Mouse (Mus musculus) heart, adult 2 months (tissue): ENCODE results near the gene Sptlc2.

ENCODE experiments used
- CTCF ChIP-seq: fragments of 200-600 bp; IDR thresholded peaks from 2 replicates; pipeline ENCODE4 v1.8.1; 2022; ENCODE audit warnings: antibody characterized with exemption, mild to moderate bottlenecking, moderate library complexity
- EP300 ChIP-seq: fragments of 200-500 bp; IDR thresholded peaks from 2 replicates; pipeline ENCODE4 v1.6.1; 2011; ENCODE audit warnings: low read depth, low read length, control low read depth; ENCODE audit not compliant: insufficient read depth
- POLR2A ChIP-seq: fragments of 200-500 bp; IDR thresholded peaks from 2 replicates; pipeline ENCODE4 v1.6.1; 2011; ENCODE audit warnings: mild to moderate bottlenecking, low read depth, low read length, control low read depth; ENCODE audit not compliant: insufficient read depth

- TF ChIP-seq POLR2A (no peak), EP300 (no peak), CTCF (no peak)
Observed at GRCm38 (mm10) chr12:87256629-87257028, 131.5 kb downstream of the Sptlc2 start.
